Mouse (Mus musculus): ENCODE measurements around the gene Dennd6a.
"Not testable (repeated sequence)": the region's sequence is repeated elsewhere in the genome, so short reads cannot be mapped to it uniquely, and the experiment has no call there.

Dennd6a gene

DNA sequence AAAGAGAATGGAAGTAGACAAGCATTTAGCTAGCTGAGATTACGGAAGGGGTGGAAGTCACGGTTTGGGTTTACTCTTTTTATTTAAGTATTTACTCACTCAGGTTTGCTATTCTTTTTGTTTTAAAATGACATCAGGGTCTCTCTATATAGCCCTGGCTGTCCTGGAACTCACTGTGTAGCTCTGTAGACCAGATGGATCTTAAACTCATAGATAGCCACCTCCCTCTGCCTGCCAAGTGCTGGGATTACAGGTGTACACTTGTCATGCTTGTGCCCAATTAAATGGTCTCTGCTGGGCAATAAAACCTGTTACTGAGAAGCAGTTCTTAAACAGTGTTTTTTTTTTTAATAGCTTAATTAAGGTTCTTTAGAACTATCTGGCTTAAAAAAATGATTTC lies 66.3 kb downstream of the Dennd6a start:
- in situ Hi-C loops (cut with MboI; ENCODE audit: low sequenced_read_pairs): no loop called here

DNA sequence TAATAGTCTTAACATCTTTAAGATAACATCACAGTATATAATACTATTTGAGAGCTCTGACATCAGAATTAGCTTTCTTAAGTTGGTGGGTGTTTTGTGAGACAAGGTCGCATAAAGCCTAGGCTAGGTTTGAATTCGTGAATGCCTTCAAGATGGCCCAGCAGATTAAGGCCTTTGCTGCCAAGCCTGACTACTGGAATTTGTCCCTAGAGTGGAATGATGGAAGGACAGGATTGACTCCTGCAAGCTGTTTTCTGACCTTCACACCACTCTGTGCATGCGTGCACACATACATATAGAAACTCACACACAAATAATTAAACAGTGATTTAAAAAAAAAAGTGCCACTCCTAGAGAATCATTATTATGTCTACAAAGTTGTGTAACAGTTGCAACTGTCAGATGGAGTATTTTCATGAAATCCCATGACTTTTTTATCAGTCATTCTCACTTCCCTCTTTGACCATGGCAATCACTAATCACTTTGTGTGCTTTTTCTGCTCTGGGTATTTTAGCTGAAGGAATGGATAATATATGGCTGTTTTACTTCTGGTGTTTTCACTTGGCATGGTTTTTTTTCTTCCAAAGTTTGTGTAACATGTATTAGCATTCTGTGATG lies 69.5 kb downstream of the Dennd6a start:
- in situ Hi-C loops (cut with MboI; ENCODE audit: low sequenced_read_pairs): no loop called here

DNA sequence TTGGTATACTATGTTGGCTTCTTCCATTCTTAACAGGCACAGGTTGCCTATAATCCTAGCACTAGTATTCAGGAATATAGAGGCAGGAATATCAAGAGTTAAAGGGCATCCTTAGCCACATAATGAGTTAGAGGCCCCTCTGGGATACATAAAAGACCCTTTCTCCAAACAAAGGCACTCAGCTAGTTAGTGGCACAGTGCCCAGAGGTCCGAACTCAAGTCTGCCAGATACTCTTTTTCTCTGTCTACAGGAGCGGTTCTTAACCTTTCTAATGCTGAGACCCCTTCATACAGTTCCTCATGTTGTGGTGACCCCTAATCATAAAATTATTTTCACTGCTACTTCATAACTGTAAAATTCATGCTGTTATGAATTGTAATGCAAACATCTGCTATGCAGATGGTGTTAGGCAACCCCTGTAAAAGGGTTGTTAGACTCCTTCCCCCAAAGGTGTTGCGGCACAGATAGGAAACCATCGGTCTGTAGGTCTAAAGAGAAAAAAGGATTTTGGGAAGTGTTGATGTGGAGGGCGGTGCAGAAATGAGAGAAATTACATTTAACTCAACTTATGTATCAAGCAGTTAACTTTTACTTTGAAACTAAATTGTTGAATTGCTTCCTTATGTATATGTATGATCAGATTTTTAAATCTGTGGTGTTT lies 72.5 kb downstream of the Dennd6a start:
- in situ Hi-C loops (cut with MboI; ENCODE audit: low sequenced_read_pairs): no loop called here

DNA sequence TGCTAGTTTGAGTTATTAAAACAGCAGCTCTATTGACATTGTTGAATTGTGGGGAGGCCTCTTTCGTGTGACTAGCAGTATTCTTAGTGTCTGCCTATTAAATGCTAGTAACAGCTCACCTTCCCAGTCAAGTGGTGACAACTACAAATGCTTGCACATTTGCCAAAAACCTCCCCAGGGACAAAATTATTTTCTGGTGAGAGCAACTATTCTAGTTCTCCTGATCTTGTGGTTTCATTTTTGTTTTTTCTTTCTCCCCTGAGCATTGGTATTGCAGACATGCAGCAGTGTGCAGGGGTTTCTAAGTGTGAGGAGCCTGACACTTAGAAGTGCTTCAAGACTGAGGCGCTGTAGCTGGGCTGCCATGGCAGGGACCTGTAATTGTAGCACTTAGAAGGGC lies 74.2 kb downstream of the Dennd6a start:
- in situ Hi-C loops (cut with MboI; ENCODE audit: low sequenced_read_pairs): no loop called here

DNA sequence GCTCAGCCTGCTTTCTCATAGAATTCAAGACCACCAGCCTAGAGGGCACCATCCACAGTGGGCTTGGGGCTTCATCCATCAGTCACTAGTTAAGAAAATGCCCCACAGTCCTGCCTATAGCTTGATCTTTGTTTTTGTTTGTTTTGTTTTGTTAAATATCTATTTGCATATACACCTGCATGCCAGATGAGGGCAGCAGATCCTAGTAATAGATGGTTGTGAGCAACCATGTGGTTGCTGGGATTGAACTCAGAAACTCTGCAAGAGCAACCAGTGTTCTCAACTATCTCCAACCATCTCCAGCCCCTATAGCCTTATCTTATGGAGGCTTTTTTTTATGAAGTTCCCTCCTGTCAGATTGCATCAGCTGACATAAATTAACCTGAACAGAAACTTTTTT lies 78.2 kb downstream of the Dennd6a start:
- in situ Hi-C loops (cut with MboI; ENCODE audit: low sequenced_read_pairs): loop anchor here (10.0 kb wide), 1 partner anchor 157 kb away; no protein-coding TSS in a partner anchor

DNA sequence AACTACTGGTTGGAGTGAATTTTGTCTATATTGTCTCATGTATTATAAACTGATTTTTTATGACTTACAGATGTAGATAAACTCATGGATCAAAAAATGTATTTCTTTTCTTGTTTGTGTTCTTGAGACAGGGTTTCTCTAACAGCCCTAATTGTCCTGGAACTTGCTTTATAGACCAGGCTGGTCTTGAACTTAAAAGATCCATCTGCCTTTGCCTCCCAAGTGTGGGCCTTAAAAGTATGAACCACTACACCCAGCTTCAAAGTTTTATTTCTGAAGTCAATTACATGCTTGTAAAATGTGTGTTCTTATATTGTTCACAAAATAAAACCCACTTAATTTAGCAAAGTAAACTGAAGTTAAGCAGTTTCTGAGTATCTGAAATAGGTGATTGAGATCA lies 84.5 kb downstream of the Dennd6a start:
- in situ Hi-C loops (cut with MboI; ENCODE audit: low sequenced_read_pairs): loop anchor here (10.0 kb wide), 1 partner anchor 163 kb away; no protein-coding TSS in a partner anchor

DNA sequence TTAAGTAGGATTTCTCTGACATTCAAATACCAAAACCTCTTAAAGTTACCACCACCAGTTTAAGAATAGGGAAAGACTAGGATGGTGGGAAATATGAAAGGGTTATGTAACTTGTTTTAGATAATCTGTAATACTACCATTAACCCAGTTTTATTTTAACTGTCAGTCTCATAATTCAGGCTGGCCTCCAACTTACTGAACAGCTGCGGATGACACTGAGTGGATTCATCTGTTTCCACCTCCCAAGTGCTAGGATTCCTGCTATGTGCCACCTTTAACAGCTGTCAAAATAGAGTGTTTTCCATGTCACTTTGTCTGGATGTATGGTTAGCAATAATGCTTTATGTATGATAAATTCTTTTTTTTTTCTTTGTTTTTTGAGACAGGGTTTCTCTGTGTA lies 86.6 kb downstream of the Dennd6a start:
- in situ Hi-C loops (cut with MboI; ENCODE audit: low sequenced_read_pairs): no loop called here

DNA sequence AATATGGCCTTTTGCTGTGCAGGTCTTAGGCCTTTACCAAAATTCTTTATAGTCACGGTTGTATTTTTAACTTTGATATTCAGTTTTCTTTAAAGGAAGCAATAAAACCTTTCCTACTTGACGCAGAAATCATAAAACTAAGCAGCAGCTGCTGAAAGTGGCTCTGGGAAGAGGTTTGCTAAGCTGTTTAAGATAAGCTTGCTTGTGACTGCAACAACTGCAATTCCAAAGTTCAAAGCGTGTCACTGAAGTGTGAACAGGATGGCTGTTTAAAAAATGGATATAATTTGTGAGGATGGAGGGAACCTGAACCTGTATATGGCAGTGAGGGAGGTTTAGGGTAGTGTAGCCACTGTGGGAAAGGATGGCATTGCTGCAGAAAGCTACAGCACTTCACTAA lies 88.4 kb downstream of the Dennd6a start:
- in situ Hi-C loops (cut with MboI; ENCODE audit: low sequenced_read_pairs): no loop called here

DNA sequence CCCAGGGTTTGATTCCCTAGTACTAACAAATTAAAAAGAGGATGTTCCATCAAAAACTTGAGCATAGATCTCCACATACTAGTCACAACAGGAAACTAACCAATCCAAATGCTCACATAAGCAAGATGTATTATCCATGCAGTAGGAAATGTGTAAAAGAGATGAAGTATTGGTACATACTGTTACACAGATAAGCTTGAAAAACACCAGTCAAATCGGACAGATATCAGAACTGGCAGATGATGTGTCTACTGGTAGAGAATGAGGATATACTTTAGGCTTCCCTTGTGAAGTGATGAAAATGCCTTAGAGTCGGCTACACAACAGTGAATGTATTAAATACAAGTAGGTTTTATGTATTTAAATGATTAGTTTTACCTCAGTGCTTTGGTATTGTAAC lies 88.8 kb downstream of the Dennd6a start:
- in situ Hi-C loops (cut with MboI; ENCODE audit: low sequenced_read_pairs): no loop called here

DNA sequence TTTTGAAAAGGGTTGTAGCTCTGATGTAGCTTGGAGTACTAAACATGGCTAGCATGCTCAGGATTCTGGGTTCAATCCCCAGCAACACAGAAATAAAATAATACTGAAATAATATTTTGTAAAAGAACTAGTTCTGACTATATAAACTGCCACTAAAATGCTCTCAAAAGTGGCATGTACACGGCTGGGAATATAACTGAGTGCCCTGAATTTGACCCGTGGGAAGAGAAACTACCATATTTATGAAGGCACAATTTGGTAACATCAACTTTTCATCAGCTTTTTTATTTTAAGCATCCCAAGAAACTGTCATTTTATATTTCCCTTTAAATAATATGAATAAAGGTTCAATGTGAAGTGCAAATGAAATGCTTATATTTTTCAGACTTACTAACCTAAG lies 90.2 kb downstream of the Dennd6a start:
- in situ Hi-C loops (cut with MboI; ENCODE audit: low sequenced_read_pairs): no loop called here

DNA sequence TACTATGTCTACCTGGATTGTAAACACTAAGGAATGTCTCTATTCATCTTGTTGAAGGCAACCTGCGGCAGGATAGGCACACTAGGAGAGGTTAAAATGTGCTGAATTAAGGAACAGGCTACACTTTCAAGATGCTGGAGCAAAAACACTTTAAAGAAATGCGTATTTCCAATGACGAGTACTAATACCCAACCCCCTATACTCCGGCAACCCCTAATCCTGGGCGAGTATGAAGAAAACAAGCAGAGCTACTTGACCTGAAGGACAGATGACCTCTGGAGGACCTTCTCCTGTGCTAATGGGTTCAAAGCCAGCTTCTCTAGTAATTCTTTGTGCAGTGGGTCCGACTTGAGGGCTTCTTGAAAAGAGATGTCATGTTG lies 94.3 kb downstream of the Dennd6a start:
- in situ Hi-C loops (cut with MboI; ENCODE audit: low sequenced_read_pairs): no loop called here

DNA sequence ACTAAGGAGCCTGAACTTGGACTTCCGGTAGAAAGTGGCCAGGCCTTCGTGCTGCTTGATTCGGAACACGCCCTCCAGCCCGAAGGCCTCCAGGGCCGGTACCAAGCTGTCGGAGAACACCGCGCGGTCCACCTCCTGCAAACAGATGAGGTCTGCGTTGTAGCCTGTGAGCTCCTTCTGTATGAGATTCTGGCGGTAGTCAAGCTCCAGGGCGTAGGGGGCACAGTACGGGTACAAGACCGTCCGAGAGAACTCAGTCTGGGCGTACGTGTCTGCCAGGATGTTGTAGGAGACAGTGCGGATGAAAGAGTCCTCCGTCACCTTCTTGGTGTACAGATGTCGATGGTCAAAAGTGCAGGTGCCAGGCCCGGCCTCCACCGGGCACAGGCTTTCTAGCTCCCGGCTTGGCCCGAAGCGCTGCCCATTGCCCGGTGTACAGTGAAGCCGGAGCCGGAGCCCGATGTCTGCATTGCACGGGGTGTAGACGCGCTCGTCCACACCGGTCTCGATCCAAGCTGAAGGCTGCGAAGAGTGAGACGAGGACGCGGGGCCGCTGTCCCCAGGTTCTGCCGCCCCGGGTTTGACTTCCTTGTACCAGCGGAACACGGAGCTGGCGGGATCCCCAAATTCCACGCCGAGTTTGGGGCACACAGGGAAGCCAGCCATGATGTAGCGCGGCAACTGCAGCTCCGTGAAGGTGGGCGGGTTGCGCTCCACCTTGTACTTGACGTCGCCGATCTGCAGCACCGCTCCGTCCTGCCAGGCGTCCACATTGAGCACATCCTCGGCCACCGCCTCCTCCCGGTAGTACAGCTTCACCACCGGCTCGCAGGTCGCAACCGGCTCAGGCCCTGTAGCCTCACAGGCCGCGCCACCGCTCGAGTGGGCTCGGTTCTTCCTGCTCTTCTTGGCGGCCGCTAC lies 95.0 kb downstream of the Dennd6a start:
- in situ Hi-C loops (cut with MboI; ENCODE audit: low sequenced_read_pairs): no loop called here

DNA sequence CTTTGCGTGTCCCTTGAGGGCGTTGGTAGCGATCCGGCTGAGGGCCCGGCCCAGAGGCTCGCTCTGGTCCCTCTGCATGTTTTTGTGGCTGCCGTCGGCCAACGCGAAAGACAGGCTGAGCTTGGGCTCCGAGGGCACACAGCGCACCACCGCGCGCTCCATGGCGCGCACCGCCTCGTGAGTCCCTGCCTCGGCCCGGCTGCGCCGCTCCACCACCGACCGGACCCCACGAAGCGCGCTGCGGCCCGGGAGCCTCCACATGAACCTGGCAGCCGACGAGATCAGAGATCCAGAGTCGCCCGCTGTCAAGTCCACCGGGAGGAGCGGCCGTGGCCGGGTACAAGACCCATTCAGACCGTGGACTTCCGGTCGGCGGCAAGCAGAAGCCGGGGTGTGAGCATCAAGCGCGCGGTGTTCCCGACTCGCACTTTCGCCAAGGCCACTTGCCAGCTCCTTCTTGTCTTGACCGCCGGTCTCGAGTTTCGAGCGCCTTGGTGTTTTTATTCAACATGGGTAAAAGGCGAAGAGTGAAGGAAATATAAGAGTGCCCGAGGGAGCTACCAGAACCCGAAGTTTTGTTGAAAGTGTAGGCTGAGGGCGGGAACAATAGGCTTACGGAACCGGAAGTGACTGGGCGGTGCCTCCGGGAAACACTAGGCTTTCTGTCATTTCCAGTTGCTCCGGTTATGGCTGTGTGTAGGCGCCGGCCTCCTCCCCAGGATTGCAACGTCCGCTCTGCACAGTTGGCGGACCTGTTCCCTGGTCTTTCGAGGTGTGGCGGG lies 95.8 kb downstream of the Dennd6a start, which contains the start of gene Pde12:
TSS of gene Pde12 (minus strand) at position 592 of the 782 bp plus-strand sequence.
- in situ Hi-C loops (cut with MboI; ENCODE audit: low sequenced_read_pairs): no loop called here

DNA sequence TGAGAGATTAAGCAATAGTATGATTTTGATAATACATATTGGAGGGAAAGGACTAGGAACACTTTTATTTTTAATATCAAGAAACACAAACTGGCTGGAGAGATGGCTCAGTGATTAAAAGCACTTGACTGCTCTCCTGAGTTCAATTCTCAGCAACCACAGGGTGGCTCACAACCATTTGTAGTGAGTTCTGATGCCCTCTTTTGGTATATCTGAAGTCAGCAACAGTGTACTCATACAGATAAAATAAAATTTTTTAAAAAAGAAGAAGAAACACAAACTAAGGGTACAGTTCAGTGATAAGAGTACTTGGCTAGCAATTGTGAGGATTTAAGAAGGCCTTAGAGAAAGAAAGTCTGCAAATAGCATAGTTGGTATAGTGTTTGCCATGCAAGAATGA lies 97.3 kb downstream of the Dennd6a start:
- in situ Hi-C loops (cut with MboI; ENCODE audit: low sequenced_read_pairs): no loop called here

DNA sequence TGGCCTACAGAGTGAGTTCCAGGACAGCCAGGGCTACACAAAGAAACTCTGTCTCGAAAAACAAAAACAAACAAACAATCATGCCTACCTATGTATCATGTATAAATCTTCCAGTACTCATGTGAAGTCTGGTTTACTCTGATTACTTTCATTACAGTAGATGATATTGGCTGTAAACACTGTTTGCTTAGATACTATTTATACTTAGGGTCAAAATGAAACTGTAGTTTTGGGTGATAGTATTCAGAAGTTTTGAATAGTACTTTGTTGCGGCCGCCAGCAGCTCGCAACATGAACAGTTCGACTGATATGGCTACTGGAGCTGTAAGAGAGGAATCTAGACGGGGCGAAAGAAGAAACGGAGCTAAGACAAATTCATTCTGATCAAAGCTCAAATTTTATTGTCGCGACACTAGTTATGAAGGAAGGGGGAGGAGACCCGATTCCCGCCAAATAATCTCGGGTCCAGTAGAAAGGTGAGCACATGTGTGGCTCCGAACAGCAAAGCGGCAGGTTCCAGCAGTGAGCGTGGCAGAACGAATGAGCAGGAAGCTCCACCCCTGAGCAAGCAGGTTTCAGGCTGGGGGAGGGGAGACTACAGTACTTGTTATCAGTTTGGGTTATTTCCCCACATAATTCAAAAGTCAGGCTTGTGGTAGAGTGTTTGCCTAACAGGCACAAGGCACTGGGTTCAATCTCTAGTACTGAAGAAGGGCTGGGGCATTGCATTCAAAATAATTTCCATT lies 98.4 kb downstream of the Dennd6a start:
- in situ Hi-C loops (cut with MboI; ENCODE audit: low sequenced_read_pairs): not testable (repeated sequence)

DNA sequence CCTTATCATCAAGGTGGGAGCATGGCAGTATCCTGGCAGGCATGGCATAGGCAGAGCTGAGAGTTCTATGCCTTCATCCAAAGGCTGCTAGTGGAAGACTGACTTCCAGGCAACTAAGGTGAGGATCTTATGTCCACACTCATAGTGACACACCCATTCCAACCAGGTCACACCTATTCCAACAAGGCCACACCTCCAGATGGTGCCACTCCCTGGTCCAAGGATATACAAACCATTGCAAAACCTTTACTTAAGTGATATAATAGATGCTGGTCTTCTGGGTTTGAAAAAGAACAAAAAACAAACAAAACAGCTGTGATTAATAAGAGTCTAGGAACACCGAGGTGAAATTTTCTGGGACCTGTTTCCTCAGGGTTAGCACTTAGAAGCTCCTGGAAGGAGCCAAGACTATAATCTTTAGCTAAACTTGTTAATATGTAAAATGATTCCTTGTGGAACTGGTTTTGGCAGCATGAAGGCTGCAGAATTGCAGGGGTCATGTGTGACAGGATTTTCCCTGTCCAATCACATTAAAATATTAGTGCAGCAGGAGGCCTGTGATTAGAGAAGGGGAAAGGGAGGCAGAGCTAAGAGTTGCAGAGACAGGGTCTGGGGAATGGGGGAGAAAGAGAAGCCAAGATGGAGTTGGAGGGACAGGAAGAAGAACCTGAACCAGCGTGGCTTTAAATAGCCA lies 101.0 kb downstream of the Dennd6a start:
- in situ Hi-C loops (cut with MboI; ENCODE audit: low sequenced_read_pairs): not testable (repeated sequence)

DNA sequence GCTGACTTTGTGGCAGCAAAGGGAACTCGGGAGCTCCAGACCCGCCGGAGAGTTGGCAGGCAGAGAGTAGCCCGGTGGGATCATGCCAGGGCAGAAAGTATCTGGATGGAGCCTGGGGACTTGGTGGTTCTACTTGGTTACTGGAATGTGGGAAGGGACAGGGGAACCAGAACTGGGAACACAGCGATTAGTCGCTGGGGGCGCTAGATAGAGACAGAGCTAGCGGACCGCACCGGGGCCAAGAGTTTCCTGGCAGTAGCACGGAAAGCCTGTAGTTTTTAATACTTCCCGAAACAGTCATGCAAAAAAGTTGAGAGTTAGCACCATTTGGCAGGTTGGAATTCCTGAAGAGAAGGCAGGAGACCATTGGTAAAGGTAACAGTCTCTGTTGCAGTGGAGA lies 101.7 kb downstream of the Dennd6a start:
- in situ Hi-C loops (cut with MboI; ENCODE audit: low sequenced_read_pairs): no loop called here

DNA sequence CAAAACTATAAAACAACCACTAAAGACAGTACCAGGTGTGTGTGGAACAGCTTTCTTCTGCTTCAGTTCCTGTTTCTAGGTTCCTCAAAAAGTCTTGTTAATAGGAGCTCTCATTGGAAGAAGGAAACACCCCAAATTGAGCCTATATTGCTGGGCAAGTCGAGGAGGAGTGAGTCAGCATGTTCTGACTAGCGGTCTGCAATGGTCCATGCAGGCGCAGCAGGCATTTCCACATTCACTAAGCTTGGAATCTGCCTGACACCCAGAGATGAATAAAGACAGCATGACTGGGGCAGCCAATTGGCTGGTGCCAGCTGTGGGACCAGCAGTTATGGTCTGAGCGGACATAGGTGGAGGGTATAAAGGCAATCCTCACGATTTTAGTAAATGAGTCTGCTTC lies 102.1 kb downstream of the Dennd6a start:
- in situ Hi-C loops (cut with MboI; ENCODE audit: low sequenced_read_pairs): no loop called here

Data from CH12F3 (cell line).